Mouse (Mus musculus) urinary bladder, postnatal 4 days (tissue): Measurements from ENCODE around the gene Syt17.
"Not testable (repeated sequence)": the region's sequence is repeated elsewhere in the genome, so short reads cannot be mapped to it uniquely, and the experiment has no call there.

ENCODE experiments used
- DNase-seq, 2 experiments: peaks; one replicate each; pipeline ENCODE4 v3.0.0; 2021 to 2022; ENCODE audit warnings: low spot score in 2 of 2

Gene Syt17

DNA sequence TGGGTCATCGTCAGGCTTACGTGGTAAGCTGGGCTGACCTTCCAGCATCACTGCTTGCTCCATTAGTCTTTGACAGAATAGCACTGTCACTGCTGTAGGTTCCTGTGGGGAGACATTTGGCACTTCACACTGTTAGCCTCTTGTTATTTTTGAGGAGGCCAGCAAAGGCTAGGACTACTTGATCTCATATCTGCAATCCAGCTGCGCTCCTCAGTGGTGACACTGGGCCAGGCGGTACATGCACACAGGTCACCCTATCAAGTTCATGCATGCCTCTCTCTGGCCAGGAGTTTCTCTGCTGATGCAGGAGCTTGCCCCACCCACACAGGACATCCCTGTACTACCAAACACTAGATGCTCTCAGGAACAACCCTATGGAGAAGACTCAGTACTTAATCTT lies 71.4 kb downstream of the Syt17 start:
- DNase-seq = no peak

DNA sequence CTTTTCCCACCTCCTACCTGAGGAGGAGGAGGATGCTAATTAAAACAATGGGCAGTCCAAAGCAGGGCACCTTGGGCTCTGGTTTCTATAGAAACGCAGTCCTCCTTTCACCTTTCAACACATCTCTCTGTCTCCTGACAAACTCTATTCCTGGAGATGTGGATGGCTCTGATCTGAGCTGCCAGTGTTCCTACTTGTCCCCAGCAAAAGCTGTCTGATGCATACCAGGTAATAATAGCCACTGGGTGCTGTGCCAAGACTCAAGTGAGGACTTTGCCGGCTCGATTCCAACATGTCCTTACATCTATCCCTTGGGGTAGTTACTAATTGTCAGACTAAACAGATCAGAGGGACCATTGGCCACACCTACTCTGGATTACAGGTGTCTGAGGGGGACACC lies 72.7 kb downstream of the Syt17 start:
- DNase-seq = no peak

DNA sequence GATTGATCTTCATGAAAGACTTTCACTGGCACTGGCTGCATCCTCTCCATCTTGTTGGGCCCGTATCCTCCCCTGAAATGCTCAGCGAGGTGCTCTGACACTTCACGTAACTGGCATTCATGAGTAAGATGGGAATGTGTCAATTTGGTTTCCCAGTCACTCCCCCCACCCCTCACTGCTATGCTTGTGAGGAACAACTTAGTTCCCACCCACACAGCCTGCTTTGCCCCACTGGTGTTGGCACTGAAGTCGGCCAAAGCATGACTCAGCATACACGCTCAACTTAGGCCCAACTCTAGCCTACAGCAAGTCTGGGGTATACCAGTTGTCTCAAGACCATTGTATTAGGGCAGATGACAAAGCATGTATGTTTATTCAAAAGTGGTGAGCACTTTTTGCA lies 76.7 kb downstream of the Syt17 start:
- no peak for DNase-seq

DNA sequence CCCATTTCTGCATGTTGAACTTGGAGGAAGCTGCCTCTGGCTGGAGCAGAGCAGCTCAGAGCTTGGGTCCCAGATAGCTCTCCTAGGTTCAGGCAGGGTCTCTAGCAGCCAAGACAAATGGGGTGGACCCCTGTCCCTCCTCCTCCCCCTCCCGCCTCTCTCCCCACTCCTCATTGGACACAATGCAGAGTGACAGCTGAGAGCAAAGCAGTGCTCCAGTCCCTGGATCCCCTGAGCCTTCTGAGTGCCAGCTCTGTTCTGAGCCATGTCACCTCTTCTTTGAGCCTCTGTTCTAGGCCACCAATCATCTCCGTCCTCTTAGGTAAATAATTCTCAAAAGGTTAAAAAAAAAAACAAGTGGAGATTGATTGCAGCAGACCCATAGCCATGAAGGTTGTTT lies 78.3 kb downstream of the Syt17 start:
- no peak for DNase-seq

DNA sequence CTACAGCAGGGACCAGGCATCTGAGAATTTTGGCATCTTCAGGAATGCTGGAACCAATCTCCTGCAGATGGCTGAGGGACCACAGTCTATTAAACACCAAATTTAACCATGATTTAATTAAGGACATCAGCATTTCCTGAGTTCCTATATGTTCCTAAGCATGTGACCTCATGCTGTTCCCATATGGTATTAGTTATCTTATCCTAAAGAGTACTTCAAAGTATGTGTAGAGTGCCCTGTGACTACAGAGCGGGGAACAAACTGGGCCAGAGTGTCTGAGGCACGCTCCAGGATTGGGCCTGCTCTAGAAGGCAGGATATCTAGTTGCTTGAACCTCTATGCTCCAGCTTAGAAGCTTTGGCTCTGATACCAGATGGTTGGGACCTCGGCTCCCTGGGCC lies 82.1 kb downstream of the Syt17 start:
- no peak for DNase-seq

DNA sequence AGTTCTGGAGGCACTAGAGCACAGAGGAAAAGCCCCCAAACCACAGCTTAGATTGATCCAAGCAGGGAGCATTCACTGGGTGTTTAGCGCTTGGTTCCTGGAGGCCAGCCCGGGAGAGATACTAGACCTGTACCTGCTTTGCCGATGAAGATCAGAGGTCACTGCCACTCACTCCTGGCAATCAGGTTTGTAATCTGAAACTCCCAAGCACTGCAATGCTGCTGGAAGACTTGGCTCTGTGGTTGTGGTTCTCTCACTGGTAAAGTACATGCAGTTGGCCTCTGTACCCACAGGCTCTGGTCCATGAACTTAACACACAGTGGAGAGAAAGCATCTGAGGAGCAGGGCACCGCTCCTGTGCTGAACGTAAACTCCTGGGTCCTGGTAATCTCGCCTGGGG lies 82.8 kb downstream of the Syt17 start:
- DNase-seq = no peak

DNA sequence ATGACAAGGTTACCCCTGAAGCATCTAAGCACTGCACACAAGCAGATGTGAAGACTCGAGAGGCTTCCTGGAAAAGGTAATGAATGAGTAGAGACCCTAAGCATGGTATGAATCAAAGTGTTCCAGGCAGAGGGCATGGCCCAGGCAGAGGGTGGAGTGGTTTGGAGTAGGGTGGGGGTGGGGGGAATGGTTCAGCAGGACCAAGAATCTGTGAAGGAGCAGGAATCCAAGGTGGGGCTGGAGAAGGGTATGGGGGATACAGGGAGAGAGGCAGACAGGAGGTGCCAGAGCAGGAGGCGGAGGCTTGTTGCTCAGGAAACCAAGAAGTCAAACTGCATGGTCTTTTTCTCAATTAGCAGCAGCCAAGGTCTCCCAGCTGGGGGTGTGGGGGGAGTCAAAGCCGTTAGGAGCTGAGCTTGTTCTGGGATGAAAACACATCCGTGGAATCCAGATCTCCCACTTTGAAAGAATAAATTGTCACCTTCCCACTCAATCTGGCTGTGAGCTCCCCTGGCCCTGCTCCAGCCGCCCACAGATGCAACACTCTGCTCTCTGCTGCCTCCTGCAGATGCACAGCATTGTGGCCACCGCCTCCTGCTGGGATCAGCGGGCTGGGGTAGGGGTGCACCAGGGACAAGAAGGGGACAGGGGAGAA lies 83.5 kb downstream of the Syt17 start:
- no peak for DNase-seq

DNA sequence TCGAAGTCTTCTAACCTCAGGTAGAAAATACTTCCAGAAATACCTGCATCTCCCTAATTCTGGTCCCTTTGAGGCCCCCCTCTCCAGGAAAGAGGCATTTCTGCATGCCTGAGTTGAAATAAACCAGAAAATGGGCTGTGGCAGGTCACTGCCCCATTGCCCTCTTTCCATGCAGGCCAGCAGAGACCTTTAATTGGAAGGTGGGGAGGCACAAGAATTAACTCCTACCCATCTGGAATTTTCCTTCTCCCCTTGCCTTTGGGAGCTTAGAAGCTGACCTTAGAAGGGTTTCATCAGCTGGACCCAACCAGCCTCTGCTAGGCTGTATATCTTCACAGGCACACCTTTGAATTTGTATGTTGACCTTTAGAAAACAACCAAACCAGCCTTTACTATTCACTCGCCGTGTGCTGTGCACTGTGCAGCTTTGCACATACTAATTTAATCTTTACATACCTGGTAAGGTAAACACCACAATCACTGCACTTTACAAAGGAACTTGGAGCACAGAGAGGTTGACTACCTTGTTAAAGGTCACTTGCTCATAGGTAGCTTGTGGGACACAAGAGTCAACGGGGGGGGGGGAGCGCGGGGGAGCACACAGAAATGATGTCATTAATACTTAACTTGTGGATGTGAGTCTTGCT lies 84.3 kb downstream of the Syt17 start:
- DNase-seq = no peak

DNA sequence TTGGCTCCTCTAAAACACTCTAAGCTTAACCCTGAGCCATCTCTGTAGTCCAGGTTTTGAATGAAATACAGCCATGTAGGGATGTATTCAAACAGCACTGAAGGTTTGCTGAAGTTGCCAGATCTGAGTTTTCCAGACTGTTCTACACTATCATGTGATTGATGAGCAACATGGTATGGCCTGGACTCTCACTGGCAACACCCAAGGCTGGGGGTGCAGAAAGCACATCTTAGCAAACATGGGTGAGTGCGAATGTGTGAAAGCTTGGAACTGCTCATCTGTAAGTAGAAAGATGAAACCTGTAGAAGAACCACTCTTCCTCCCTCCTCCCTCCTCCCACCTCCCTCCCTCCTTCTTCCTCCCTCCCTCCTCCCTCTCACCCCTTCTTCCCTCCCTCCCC lies 85.1 kb downstream of the Syt17 start:
- no peak for DNase-seq

DNA sequence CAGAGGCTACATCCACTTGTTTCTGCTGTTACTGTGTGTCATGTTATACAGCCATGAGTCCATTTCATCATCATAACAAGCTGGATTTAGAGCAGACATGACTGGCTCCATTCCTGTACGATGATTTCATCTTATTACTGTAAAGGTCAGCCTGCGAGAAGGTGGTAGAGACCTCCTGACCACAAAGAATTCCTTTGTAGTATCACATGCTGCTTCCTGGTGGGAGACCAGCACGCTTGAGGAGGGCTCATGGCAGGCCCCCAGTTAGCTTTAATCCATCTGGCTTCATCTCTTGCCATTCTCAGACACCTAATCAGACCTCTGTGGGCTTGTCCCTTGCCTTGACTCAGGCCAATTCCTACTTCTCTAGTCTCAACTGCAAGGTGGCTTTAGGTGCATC lies 85.8 kb downstream of the Syt17 start:
- no peak for DNase-seq

DNA sequence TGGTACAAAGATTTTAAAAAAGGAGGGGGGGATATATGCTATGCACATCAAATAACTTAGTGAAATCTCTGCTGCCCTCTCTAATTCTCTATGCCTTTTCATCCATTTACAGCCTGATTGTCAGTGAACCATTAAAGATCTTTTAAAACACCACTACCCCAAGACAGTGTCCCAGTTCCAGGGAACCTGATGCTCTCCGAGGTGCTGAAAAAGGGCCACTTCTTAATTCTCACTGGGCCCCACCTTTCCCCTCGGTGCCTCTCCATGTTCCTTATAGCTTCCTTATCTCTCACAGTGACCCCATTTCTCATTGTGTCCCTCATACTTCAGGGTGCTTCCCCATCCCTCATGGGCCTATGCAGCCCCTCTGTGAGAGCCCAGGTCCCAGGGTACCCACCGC lies 89.0 kb downstream of the Syt17 start:
- no peak for DNase-seq

DNA sequence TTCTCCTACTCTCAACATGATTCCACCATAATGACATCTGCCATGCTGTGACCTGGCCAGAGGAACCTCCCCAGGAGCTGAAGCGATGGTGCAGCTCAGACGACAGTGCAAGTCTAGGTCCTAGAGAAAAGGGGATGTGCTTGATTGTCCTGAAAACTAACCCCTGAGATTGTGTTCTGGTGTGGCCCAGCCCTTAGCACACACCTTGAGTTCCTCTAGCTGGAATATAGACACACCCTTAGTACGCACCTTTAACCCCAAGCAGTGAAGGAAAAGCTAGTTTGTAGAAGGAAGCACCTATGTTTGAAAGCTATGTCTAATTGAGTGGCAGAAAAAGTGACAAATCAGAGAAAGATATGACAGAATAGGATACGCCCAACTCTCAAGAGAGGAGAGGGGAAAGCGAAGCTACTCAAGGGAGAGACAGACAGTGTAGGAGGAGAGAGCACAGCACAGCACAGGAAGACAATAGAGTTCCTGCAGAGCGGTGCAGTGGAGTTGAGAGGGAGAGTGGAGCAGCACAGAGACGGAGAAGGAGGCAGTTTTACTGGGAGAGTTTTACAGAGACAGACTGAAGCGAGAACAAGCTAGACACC lies 91.5 kb downstream of the Syt17 start:
- DNase-seq = not testable (repeated sequence)

DNA sequence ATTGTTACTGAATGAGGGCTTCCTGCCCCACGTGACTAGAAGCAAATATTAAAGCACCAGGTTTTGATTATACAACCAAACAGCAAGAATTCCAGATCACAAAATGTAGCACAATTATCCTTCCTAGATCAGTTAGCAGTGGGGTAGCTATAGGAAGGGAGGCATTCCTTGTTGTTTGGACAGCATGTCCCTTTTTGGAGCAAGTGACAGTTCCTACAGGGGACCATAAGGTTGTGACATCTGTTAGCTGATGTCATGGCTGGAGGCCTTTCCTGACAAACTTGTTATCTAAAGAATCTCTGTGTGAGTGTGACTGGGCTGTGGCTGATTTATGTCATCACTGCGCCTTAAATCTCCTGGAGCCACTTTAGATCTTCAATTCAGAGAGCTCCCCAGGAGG lies 97.2 kb downstream of the Syt17 start:
- DNase-seq = no peak

DNA sequence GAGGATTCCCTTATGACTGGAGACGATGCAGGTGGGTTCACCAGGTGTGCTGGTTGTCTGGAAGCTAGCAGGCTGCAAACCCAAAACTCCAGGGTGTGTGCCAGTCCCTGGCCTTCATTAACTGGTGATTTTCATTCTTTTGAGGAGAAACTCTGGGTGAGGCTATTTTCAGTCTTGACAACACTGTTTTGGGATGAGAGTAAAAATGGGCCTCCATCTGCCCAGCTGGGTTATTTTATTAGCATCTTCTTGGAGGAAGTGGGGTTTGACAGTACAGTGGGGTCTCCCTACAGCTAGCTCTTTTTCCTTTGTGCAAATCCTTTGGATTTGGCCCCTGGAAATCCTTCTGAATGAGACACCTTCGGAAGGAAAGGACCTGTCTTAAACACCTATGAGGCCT lies 101.1 kb downstream of the Syt17 start:
- no peak for DNase-seq

DNA sequence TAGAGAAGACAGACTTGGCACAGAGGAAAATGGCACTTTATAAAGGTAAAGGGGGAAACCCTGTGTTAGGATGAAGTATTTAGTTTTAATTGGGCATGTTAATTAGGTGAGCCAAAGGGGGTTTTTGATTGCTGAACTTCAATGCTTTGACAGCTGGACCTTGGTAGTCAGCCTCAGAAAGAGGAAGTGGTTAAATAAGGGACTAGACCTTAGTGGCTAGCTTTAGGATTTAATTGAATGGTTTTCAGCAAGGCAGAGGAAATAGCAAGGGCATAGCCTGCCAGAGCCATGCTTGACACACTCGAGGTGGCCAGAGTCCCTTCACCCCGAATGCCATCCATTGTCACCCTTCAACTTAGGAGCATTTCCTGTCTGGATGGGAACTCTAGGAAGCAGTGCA lies 101.6 kb downstream of the Syt17 start:
- DNase-seq = no peak

DNA sequence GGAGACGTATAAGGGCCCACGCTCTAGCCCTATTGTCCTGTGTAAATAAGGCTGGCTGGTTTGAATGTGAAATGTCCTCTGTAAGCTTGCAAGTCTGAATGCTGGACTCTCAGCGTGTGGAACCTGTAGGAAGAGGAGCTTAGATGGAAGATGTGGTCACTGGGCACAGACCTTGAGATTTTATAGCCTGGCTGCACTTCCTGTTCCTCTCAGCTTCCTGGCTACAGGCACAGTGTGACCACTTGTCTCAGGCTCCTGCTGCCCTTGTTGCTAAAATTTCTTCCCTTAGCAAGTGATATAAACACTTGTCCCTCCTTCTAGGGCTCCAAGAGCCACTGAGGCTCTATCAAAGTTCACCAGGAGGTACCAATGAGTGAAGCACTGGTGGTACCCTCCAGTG lies 102.6 kb downstream of the Syt17 start:
- DNase-seq = no peak

DNA sequence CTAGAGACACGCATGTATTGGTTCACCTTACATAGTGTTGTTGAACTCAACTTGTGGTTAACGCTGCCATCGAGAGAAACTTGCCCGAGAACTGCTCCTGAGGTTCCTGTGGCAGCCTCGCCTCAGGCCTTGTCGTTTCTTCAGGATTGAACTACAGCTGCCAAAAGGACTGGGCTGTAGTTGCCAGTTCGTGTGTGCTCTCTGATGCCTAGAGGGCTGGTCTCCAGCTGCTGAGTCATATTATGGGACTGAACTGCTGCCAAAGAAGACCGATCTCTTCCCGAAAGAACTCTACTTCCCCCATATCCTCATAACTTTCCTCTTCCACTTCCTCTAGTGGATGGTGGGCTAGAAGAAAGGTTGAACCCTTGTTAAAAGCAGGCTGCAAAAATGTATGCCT lies 103.3 kb downstream of the Syt17 start:
- no peak for DNase-seq
